Mouse (Mus musculus): ENCODE measurements around the gene Htr5b.

Htr5b gene

GRCm38 (mm10) chr1:121483091-121483490, 45.2 kb downstream of the Htr5b start:
- no peak for DNase-seq

DNA sequence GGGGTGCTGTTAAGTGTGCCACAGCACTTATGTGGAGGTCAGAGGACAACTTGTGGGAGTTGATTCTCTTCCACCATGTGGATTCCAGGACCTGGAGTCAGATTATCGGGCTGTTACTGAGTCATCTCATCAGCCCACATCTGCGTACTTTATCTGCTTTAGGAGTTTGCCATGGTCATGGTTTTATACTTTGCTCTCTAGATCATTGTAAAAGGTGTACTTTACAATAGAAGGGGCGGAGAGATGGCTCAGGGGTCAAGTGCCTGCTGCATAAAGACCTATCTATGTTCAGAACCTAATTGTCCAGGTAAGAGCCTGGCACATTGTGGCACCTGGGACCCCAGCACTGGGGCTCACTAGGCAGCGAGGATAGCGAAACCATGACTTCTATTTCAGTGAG, 48.9 kb downstream of the Htr5b start:
- DNase-seq = no peak

DNA sequence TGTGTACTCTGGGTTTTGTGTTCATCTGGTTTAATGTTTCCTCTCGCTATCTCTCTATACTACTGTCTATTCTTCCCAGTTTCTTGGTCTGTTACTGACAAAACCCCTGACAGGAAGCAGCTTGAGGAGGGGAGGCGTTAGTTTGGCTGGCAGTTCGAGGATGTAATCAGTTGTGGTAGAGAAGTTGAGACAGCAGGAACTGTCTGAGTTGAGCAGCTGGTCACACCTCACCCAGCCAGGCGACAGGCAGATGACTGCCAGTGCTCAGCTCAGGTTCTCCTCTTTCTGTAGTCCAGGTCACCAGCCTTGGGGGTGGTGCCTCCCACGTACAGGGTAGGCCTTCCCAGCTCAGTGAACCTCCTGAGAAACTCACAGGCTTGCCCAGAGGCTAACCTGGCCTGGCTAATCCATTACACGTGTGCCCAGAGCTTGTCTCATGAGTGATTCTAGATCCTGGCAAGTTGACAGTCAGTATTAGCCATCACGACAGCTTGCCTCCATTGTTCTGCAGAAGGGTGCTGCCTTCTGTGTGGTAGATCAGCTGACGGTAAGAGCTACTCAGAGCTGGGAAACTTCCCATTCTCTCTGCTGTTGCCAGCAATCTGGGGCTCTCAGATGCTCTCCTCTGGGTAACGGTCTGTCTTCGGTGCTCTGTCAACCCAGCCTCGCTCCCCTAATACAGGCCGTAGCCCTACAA, 49.8 kb downstream of the Htr5b start:
- no peak for DNase-seq

GRCm38 (mm10) chr1:121477716-121478115, 50.5 kb downstream of the Htr5b start:
- no peak for DNase-seq

DNA sequence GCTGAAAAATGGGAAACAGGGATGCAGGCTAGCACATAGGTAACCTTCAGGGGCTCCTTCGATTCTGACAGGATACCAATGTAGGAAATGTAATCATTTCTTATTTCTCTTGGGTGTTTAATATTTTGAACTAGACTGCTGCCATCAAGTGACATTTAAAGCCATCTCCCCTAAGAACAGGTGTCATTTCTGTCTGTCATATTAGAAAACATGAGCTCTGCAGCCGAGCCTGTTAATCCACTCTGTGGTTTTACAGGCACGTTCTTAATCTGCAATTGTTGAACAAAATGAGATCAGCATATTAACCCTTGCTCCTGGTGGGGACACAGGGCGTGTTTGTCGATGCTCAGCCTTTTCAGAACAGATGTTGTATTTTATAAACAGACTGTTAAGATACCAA, 56.8 kb downstream of the Htr5b start:
- DNase-seq = no peak

GRCm38 (mm10) chr1:121468271-121468670, 60.0 kb downstream of the Htr5b start:
- no peak for DNase-seq

DNA sequence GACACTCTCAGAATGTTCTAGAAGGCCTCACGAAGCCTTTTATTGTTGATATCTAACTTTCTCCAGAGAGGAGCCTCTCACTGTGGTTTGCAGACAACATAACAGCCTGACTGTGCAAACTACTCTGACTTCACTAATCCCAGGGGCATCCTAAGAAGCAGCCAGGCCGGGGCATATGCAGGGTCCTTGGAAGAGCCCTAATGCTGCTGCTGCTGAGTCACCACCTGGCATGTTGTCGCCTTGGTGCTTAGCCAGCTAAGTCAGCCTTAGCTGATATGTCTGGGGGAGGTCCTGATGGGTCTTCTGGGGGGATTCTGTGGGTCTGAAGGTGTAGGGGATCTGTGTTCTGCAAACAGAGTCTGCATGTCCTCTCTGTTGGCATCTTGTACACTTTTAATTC, 62.0 kb downstream of the Htr5b start:
- DNase-seq = no peak

GRCm38 (mm10) chr1:121463806-121464205, 64.5 kb downstream of the Htr5b start:
- DNase-seq = no peak

DNA sequence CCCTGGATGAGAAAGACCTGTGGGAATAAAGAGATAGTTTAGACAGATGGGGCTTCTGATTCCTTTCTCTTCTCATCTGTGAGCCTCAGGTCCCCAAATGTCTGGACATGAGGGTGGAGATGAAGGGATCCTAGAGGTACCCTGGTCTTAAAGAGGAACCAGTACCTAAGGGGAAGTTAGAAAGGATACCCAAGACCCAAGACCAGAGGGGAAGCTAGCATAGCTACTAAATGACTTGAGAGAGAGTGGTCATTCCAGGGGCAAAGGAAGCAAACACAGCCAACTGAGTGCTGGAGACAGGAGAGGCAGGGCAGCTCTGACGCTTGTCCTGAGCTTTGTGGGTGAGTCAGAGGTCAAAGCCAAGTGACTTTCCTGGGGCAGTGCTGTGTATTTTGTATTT, 65.6 kb downstream of the Htr5b start:
- DNase-seq = no peak

DNA sequence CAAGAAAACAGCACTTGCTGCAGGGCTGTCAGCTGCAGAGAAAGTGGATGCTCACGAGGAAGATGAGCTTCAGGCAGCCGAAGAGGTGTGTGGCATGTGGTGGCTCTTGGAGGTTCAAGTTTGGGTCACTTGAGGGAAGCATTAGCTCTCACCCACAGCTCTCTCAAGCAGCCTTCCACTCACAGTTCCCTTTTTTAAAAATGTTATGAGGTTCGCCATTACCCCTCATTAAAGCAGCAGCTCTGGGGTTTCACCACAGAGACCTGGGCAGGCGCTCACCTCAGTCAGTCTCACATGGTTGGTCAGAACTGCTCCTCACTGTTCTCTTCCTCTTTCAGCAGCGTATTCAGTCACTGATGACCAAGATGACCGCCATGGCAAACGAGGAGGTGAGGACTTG, 66.4 kb downstream of the Htr5b start:
- DNase-seq = no peak

GRCm38 (mm10) chr1:121460077-121460476, 68.2 kb downstream of the Htr5b start:
- DNase-seq = no peak

Measured in lung, postnatal 10 days (tissue).